Mouse (Mus musculus) lung, postnatal 0 days (tissue): ENCODE data around the gene Cdkn1b.

Experiments
- CTCF ChIP-seq: IDR thresholded peaks from 2 replicates; pipeline ENCODE4 v1.5.1; 2016; ENCODE audit warnings: antibody characterized with exemption, mild to moderate bottlenecking
- EP300 ChIP-seq: IDR thresholded peaks from 2 replicates; pipeline ENCODE4 v1.6.1; 2016; ENCODE audit warnings: antibody characterized with exemption, mild to moderate bottlenecking, control low read depth

GRCm38 (mm10) chr6:134926803-134927594 lies 6.8 kb downstream of the Cdkn1b start:
- TF ChIP-seq CTCF (no peak), EP300 (no peak)
